Mouse (Mus musculus) c-Kit-positive CD71-positive TER-119-negative erythroid progenitor cells, embryonic 14.5 days (primary cell): ENCODE measurements around the gene Ncf1.

Experiments
- DNase-seq: peaks from one replicate; pipeline ENCODE4 v3.0.0-alpha.2; 2013; ENCODE audit warnings: low read depth

Ncf1 gene

DNA sequence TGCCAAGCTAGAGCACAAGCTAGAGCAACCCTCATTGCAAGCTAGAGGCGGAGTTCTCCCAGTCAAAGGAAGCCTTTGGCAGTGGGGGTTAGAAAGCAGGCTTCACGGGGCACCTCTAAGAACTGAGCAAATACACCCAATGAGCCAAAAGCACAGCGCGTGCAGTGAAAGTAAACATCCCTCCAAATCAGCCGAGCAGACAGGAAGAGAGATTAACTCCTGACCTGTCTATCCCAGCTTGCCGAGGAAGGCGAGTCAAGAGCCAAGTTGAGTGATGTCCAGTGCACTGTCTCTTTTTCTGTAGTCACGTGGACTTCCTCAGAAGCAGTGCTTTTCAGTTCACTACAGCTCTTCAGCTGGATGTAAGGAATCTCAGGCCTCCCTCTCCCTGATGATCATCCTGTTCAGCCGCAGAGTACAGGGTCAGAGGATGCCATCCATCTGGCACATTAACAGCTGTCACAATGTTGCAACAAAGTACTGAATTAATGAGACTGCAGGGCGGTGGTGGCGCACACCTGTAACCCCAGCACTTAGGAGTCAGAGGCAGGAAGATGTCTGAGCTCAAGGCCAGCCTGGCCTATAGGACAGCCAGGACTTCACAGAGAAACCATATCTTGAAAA lies 19.4 kb downstream of the Ncf1 start:
- no peak for DNase-seq

DNA sequence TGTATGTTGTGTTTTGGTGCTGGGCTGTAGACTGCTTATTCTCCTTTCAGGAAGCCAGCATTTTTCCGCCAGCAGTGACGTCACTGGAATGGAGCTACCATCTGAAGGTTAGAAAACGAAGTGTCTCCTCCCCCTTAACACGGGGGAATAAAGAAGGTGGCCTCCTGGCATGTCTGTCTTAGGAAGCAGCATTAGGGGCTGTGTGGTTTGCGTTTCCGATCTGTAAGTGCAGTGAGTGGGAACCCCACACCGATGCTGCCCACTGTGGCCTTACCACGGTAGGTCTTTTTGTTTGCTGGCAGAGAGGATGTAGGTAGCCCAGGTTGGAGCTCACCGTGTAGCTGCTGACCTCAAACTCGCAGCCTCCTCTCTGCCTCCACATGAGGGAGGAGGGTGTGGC lies 22.7 kb downstream of the Ncf1 start:
- DNase-seq, result no peak

DNA sequence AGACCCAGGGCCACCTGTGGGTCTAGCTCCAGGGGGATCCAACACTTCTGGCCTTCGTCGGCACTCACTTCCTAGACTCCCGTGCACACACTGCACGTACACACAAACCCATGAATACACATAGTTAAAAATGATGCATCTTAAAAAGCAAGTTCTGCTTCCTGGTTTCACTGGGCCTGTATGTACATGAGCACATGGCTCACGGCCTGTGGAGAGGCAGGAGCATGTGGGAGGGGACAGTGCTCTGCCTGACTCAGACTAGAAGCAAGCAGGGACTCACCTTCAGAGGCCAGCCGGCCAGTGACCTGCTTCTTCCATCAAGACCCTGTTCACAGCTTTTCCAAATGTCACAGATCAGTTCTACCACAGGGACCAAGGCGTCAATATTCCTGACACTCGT lies 35.8 kb downstream of the Ncf1 start:
- no peak for DNase-seq

DNA sequence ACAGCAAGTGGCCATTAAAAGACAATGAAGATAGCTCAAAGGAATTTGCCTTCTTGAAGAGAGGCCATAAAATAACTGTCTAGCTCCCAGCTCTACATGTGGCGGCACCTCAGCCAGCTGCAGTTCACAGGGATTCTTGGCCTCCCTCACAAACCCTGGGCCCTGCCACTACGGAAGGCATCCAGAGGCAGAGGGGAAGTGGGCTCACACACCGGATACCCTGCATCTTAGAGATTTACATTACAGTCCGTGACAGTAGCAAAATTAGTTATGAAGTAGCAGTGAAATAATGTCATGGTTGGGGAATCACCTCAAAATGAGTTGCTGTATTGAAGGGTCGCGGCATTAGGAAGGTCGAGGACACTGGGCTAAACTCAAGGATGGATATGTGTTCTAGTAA lies 40.9 kb downstream of the Ncf1 start:
- no peak for DNase-seq

DNA sequence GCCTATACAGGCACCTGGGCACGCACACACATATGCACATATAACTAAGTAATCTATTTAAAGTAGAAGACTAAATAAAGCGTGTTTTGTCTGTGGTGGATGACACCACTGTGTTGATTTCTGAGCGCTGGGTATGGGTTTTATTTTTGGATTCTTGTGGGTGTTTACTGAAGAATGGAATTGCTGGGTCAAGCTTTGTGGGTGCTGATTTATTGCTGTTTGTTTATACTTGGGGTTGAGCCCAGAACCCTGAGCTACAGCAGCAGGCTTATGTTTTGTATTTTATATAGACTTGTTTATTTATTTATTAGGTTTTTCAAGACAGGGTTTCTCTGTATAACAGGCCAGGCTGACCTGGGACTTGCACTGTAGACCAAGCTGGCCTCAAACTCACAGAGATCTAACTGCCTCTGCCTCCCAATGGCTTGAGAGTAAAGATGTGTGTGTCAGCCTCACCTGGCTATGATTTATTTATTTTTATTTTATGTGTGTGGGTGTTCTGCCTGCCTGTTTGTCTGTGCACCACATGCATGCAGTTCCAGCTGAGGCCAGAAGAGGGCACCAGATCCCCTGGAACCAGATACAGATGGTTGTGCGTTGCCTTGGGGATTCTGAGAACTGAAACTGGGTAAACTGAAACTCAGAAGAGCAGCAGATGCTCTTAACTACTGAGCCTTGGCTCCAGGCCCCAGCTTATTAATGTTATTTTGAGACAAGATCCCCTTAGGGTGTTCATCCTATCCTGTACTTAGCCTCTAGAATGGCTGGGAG lies 42.3 kb downstream of the Ncf1 start:
- peak; percentile 72 for DNase-seq

DNA sequence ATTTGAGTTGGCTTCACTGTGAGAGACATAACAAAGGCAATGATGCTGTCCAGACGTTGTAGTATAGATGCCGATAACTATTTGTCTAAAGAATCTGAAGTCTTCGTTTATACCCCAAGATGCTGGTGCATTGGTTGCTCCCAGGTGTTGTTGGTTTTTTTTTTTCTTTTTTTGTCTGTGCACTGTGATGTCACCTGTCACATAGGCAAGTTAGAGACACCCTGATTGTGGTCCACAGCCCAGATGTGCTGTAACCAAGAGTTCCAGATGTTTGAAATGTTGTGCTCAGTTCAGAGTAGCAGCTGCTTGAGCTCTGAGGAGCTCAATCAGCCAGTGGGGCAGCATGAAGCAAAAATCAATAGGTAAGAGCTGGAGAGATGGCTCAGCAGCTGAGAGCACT lies 43.4 kb downstream of the Ncf1 start:
- DNase-seq, result no peak

DNA sequence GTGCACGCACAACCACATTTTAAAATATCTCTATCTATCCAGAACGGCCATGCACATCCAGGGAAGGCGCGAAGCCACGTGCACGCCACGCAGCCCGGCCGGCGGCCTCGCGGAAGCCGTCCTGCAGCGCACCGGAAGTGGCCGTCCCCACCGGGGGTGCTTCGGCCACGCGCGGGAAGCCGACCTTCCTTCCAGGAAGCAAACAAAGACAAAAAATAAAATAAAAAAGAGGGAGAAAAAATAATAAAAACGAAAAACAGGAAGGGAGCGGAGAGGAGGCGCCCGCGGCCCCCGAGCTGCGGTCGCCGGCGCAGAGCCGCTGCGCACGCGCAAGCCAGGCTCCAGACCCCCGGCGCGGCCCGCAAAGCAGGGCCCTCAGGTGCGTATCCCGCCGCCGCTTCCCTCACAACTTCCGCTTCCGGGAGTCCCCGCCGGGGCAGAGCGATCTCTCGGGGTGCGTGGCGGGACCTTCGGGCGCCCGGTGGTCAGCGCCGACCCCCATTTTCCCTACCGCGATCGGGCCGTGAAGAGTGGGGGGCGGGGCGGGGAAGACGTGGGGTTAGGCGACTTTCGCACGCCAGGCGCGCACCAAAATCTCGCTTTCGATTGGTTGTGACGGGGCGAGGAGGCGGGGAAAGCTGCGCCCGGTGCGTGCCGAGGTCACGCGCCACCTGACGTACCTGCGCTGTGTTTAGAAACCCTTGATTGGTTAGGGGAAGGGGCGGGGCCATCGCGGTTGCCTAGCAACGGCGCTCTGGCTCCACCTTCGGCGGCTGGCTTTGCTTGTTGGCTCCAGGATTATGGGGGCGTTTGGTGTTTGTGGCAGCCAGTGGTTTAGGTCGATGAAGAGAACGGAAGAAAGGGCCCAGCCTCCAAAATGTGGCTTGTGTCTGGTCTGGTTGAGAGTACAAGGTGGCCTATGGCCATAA lies 45.3 kb downstream of the Ncf1 start, which contains the start of gene Gtf2ird2:
Gtf2ird2 (plus strand) TSS at position 140 of the 929 bp plus-strand sequence.
- DNase-seq, result peak; percentile 95

DNA sequence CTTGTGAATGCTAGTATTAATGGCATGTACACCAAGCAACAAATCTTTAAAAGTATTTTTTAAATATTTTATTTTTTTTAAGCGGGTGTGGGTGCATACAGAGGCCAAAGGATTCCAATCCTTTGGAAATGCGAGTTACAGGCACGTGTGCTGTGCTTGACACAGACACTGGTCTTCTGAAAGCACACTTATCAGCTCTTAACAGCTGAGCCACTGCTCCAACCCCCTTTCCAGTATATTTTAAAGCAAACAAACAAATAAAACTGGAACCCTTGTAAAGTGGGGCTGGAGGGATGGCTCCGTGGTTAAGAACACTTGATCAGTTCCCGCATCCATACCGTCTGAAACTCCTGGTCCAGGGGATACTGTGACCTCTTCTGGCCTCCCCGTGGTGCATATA lies 46.3 kb downstream of the Ncf1 start:
- DNase-seq, result no peak

DNA sequence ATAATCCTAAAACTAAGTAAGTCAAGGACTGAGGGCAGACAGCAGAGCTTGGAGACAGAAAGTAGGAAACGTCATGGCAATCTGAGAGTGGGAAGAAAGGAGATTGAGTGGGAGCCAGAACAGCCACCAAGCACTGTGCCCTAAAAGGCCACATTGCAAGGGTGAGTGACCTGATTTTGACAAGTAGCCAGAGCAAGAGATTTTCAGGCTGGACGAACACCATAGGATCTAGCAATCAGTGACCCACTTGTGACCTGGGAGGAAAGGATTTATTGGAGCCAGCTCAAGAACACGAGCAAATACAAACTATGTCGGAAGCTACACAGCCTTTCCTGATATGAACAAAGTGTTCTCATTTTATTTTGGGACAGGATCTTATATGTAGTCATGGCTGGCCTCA lies 46.7 kb downstream of the Ncf1 start:
- no peak for DNase-seq

DNA sequence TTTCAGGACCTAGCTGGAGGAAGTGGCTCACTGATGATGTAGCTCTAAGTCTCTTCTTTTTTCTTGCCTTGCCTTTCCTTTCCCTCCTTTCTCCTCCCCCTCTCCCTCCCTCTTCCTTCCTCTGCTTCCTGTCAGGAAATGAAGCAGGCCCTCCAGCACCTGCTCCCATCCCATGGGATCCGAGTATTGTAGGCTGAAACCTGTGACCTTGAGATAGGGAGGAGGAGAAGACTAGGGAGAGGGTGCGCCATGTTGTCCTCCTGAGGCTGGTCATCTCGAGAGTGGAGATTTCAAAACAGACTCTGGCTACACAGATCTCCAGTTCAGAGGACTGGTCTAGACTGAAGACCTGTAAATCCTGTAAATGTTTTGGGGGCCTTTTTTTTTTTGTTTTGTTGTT lies 47.3 kb downstream of the Ncf1 start:
- DNase-seq, result no peak

DNA sequence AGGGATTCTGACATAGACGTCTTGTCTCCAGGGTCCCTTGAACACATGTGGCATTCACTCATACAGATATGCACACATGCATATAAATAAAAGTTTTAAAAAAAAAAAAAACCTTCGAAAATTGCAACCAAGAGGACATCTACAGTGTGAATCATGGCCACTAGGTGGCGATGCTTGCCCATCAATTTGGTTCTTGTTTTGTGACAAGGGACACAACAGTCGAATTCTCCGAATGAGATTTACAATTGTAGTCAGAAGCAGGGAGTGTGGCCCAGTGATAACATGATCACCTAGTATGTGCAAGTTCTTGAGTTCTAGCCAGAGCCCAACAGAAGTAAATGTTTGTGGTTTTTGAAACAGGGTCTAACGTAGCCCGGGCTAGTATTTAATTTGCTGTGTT lies 49.6 kb downstream of the Ncf1 start:
- DNase-seq, result peak; percentile 88

DNA sequence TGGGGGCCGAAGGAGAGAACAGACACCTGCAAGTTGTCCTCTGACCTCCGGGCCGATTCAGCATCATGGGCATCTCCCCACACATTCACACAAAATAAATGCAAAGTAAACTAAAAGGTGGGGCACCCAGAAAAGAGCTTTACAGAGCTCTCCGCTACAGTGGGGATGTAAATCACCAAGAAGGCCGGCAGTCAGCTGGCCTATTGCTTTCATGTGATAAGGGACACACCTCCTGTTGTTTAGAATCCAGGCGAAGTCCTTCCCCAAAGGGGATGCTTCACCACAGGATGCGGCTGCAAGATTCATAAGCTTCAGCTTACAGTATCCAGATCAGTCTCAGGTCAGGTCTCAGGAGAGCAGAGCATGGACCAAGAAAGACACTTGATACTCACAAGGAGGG lies 50.9 kb downstream of the Ncf1 start:
- DNase-seq, result no peak

DNA sequence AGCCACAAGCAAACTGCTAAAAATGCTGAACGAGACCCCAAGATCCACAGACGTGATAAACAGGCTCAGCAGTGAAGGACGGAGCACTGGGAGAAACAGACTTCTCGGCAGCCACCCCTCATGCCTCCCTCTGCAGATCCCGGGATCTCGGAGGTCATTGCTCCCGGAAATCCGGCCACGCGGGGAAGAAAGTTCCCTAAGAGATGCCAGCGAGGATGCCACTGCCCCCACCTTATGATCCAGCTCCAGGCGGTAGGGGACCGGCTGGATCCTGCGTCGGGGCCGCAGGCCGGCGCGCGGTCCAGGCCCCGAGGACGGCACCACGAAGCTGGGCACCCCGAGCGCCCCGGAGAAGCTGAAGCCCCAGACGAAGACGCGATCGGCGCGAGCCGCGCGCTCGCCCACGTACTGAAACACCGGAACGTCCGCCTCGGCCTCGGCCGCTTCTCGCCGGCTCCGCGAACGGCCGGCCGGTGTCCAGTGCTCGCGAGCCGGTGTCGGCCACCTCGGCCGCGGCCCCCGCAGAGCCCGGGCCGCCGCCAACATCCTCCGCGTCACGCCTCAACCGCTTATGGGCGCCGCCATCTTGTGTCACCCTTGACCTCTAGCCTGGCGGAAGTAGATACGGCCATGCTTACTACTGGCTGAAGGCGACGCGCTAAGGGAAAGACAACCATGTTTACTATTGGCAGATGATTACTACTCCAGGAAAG lies 53.1 kb downstream of the Ncf1 start, which contains the start of gene Rcc1l:
Rcc1l (minus strand) TSS at position 606 of the 713 bp plus-strand sequence.
- peak; percentile 82 for DNase-seq

DNA sequence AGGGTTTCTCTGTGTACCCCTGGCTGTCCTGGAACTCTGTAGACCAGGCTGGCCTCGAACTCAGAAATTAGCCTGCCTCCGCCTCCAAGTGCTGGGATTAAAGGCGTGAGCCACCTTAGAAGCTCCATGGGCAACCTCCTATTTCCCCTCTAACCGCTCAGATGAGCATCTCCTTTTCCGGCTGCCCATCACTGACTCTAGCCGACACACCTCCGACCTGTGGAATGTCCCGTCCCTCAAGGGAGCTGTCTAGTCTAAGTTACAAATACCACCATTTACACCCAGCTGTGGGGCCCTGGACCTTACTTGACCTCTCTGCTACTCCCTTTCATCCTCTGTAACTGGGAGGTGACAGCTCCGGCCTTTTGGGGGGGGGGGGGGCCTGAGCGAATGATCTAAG lies 53.7 kb downstream of the Ncf1 start:
- no peak for DNase-seq

DNA sequence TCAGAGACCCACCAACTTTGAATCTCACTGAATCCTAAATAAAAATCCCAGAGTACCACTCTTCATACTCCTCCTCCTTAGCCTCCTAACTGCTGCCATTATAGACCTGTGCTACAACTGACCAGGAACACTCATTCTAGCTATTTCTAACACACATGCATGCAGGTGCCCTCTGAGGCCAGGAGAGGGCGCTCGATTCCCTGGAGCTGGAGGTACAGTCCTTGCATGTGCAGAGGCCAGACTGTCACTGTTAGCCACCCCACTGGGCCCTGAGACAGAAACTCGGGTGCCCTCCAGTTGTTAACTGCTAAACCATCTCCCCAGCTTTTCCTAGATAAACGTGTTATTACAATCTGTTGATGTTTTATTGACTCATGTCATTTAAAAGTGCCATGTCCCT lies 56.2 kb downstream of the Ncf1 start:
- peak; percentile 68 for DNase-seq

DNA sequence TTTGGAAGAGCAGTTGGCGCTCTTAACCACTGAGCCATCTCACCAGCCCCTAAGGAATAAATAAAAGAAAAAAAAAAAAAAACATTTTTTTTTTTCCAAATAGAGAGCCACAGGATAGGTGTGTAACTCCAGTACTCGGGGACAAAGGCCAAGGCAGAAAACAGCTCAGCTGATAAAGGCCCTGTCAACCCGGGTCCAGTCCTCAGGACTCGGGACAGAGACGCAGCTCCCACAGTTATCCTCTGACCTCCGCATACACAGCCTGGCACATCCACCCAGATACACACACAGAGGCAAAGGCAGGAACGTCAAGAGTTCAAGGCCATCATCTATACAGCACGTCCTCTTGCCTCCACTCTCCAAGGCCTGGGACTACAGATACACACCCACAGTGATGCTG lies 59.3 kb downstream of the Ncf1 start:
- DNase-seq, result no peak
